Mouse (Mus musculus): ENCODE data around the gene Ncam1. TPM values are rescaled to one million over a fixed set of nuclear protein-coding genes. Genes with fewer than 3 reads are reported as not detected.

Ncam1 gene
- polyA plus RNA-seq, 1 experiment from 2014 or later: 2.0 TPM

DNA sequence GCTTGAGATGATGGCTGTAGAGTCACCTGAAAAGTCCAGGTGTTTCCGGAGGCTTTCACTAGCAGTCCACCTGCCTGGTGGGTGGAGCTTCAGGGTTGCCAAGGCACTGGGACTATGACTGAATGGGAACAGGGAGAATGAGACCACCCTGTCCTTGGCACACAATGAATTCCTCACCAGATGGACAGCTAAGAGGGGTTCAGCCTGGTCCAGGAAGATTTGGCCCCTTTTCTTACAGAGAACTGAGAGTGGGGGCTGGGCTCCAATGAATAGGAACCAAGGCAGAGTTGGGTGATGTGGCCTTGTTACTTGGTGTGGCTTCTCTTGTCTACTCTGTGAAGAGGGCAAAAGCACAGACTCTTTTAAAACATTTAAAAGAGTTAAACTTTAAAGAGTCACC is 346.3 kb downstream of the Ncam1 start:
- no peak for ATAC-seq
- Histone ChIP-seq H3K4me1 (ENCODE audit: insufficient read depth) (no peaks in the 10 kb centered on the region), H3K9ac (replicated peaks) (no peak overlapping the region), H3K4me2 (ENCODE audit: low read depth, low read length) (no peak overlapping the region), H3K4me3 (ENCODE audit: low read depth, low read length) (no peak overlapping the region), H3K36me3 (replicated peaks; ENCODE audit: insufficient read depth, low read length) (no peaks in the 10 kb centered on the region), H3K27me3 (ENCODE audit: insufficient read depth, low read length) (no peaks in the 10 kb centered on the region), H3K27ac (ENCODE audit: low read depth) (no peak overlapping the region), H3K9me3 (ENCODE audit: low read length) (no peaks in the 10 kb centered on the region)
- DNase-seq: no peak
- 75% methylated on average over 1 of the region's 1 CpGs for WGBS (ENCODE audit: insufficient replicate concordance)
- TF ChIP-seq EP300 (IDR thresholded peaks at IDR 0.05; ENCODE audit: low read depth) (no peak), CTCF (IDR thresholded peaks at IDR 0.05; ENCODE audit: low read depth) (no peak)

All from liver, postnatal 0 days (tissue).